Mouse (Mus musculus) embryonic facial prominence, embryonic 11.5 days (tissue): ENCODE data around the gene Gm11239. TPM values are rescaled to one million over a fixed set of nuclear protein-coding genes. Genes with fewer than 3 reads are reported as not detected.
"Not testable (repeated sequence)": the region's sequence is repeated elsewhere in the genome, so short reads cannot be mapped to it uniquely, and the experiment has no call there.

Source experiments
- ATAC-seq: fragments of 200-750 bp; cut with Nextera tagmentation; replicated peaks from 2 replicates; pipeline ENCODE4 v1.8.0; 2017; ENCODE audit warnings: low read depth; ENCODE audit not compliant: insufficient number of reproducible peaks, low FRiP score, low TSS enrichment
- DNase-seq: peaks from one replicate; pipeline ENCODE4 v3.0.0-alpha.2; 2015; ENCODE audit warnings: low spot score
- H3K27ac ChIP-seq: fragments of 300-500 bp; sonication (generic); replicated peaks from 2 replicates; pipeline ENCODE4 v1.5.1; 2014; ENCODE audit warnings: mild to moderate bottlenecking, low read depth, low read length, control low read depth
- H3K27me3 ChIP-seq: fragments of 300-500 bp; sonication (generic); 2 replicates; pipeline ENCODE4 v1.6.1; 2014; ENCODE audit warnings: mild to moderate bottlenecking, low read length, moderate library complexity, mixed read lengths; ENCODE audit not compliant: control insufficient read depth, insufficient read depth
- H3K36me3 ChIP-seq: fragments of 300-500 bp; sonication (generic); replicated peaks from 2 replicates; pipeline ENCODE4 v1.6.1; 2014; ENCODE audit warnings: low read depth, mild to moderate bottlenecking, low read length, moderate library complexity, mixed read lengths; ENCODE audit not compliant: control insufficient read depth, insufficient read depth
- H3K4me1 ChIP-seq: fragments of 300-500 bp; sonication (generic); 2 replicates; pipeline ENCODE4 v1.6.1; 2014; ENCODE audit warnings: low read length, mixed read lengths; ENCODE audit not compliant: control insufficient read depth, insufficient read depth
- H3K4me2 ChIP-seq: fragments of 300-500 bp; sonication (generic); 2 replicates; pipeline ENCODE4 v1.6.1; 2014; ENCODE audit warnings: low read depth, mild to moderate bottlenecking, control low read depth, low read length, moderate library complexity
- H3K4me3 ChIP-seq: fragments of 300-500 bp; sonication (generic); 2 replicates; pipeline ENCODE4 v1.5.1; 2014; ENCODE audit warnings: low read depth, low read length, control low read depth
- H3K9ac ChIP-seq: fragments of 300-500 bp; sonication (generic); replicated peaks from 2 replicates; pipeline ENCODE4 v1.6.1; 2014; ENCODE audit warnings: mild to moderate bottlenecking, control low read depth, low read length
- H3K9me3 ChIP-seq: fragments of 300-500 bp; sonication (generic); replicated peaks from 2 replicates; pipeline ENCODE4 v1.6.1; 2016; ENCODE audit warnings: mild to moderate bottlenecking, low read length, inconsistent platforms, mixed read lengths; ENCODE audit not compliant: control insufficient read depth
- WGBS: fragments of 180-500 bp; shearing (Covaris S2); extraction: QIAGEN DNeasy Blood & Tissue Kit; methylation state at CpG from one replicate; pipeline ENCODE4 v1.1.7; 2014; 5-methylcytosine and 5-hydroxymethylcytosine counted together
- polyA plus RNA-seq: library from polyadenylated mRNA; unstranded; fragments of >200 nt; fragmentation: Nextera tagmentation; extraction: Ambion mirVana; gene quantifications from 2 replicates; pipeline ENCODE4 v1.2.1, GENCODE M21; 2014

The Gm11239 gene
- polyA plus RNA-seq = 0.20 TPM in 1 of 2 replicates, not detected in the other

DNA sequence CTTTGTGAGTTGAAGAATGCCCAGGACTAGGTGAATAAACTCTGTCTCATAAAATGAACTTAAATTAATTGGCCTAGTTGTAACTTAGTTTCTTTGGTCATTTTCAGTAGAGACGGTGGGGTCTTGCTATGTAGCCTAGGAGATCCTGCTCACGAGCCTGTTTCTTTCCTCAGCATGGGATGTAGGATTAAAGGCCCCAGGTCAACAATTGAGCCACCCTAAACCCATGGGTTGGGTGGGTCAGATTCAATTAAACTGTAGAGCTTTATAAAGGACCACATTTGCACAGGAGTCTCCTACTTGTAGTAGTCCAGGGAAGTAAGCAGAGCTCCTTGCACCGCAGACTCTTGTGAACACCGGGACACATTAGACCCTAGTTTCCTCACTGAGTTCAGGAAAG is at the start of gene Gm11239:
TSS of gene Gm11239 (plus strand) at position 301 of the 400 bp plus-strand sequence.
- not testable (repeated sequence) for H3K9ac ChIP-seq, H3K27me3 ChIP-seq, H3K27ac ChIP-seq, H3K4me3 ChIP-seq, ATAC-seq, H3K36me3 ChIP-seq, H3K9me3 ChIP-seq, H3K4me1 ChIP-seq, DNase-seq, H3K4me2 ChIP-seq
- WGBS = no CpG with 5 or more reads among the region's 4 CpGs

- H3K9me3 ChIP-seq, H3K9ac ChIP-seq, H3K4me1 ChIP-seq, H3K4me2 ChIP-seq, H3K27me3 ChIP-seq, H3K4me3 ChIP-seq, ATAC-seq, H3K27ac ChIP-seq, H3K36me3 ChIP-seq, DNase-seq: not testable (repeated sequence)
- WGBS = no CpG with 5 or more reads among the region's 3 CpGs
Measured at GRCm38 (mm10) chr4:73622684-73623083, 45.5 kb upstream of the Gm11239 start, which contains the start of gene Gm11237. Gene Gm11237 (plus strand): TSS chr4:73622984.

GRCm38 (mm10) chr4:73637821-73638220 is 30.3 kb upstream of the Gm11239 start, which contains the start of gene Gm11236:
Gene Gm11236 (plus strand): TSS chr4:73638121.
- H3K27ac ChIP-seq, DNase-seq, H3K4me2 ChIP-seq, H3K9ac ChIP-seq, H3K27me3 ChIP-seq, H3K36me3 ChIP-seq, H3K4me3 ChIP-seq, ATAC-seq, H3K9me3 ChIP-seq, H3K4me1 ChIP-seq: not testable (repeated sequence)
- WGBS = no CpG with 5 or more reads among the region's 4 CpGs

DNA sequence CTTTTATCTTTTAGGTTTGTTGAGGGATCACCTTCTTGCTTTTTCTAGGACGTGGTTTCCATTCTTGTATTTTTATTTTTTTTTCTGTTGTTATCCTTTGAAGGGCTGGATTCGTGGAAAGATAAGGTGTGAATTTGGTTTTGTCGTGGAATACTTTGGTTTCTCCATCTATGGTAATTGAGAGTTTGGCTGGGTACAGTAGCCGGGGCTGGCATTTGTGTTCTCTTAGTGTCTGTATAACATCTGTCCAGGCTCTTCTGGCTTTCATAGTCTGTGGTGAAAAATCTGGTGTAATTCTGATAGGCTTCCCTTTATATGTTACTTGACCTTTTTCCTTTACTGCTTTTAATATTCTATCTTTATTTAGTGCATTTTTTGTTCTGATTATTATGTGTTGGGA is 6.3 kb upstream of the Gm11239 start:
- not testable (repeated sequence) for H3K36me3 ChIP-seq, H3K27me3 ChIP-seq, H3K4me1 ChIP-seq, ATAC-seq, H3K4me3 ChIP-seq, H3K4me2 ChIP-seq, DNase-seq, H3K27ac ChIP-seq, H3K9ac ChIP-seq, H3K9me3 ChIP-seq
- WGBS = 91% methylated on average over 4 of the region's 4 CpGs

DNA sequence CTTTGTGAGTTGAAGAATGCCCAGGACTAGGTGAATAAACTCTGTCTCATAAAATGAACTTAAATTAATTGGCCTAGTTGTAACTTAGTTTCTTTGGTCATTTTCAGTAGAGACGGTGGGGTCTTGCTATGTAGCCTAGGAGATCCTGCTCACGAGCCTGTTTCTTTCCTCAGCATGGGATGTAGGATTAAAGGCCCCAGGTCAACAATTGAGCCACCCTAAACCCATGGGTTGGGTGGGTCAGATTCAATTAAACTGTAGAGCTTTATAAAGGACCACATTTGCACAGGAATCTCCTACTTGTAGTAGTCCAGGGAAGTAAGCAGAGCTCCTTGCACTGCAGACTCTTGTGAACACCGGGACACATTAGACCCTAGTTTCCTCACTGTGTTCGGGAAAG is 15.1 kb downstream of the Gm11239 start, which contains the start of gene Gm428:
TSS of gene Gm428 (plus strand) at position 301 of the 400 bp plus-strand sequence.
- H3K9ac ChIP-seq, H3K4me3 ChIP-seq, DNase-seq, H3K36me3 ChIP-seq, H3K9me3 ChIP-seq, H3K27me3 ChIP-seq, H3K4me2 ChIP-seq, H3K27ac ChIP-seq, H3K4me1 ChIP-seq, ATAC-seq: not testable (repeated sequence)
- no CpG with 5 or more reads among the region's 4 CpGs for WGBS

DNA sequence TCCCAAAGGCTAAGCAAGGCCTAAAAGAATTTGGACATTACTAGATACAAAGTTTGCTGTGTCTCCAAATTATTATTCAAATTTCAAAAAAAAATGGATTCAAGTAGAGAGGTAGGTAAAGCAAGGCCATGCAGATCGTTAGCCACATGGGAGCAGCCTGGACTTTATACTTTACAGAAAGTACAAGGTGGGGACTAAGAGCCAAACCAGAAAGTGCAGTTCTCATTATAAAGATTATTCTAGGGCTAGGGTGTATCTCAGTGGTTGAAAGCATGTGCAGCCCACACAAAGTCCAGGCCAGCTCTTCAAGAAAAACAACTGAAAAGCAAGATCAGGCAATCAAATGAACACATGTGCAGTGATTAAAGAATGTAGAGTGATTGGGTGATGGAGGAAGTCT is 50.6 kb downstream of the Gm11239 start:
- 83% methylated on average over 1 of the region's 1 CpGs for WGBS
- H3K4me1 ChIP-seq = no peaks in the 10 kb centered on the region
- no peak for DNase-seq
- H3K27me3 ChIP-seq = no peaks in the 10 kb centered on the region
- no peak overlapping the region for H3K4me2 ChIP-seq
- no peaks in the 10 kb centered on the region for H3K9me3 ChIP-seq
- H3K9ac ChIP-seq = no peak overlapping the region
- no peak for ATAC-seq
- no peak overlapping the region for H3K27ac ChIP-seq
- H3K36me3 ChIP-seq = no peaks in the 10 kb centered on the region
- H3K4me3 ChIP-seq = no peak overlapping the region

GRCm38 (mm10) chr4:73719819-73720218 is 51.7 kb downstream of the Gm11239 start:
- Histone ChIP-seq H3K27me3 (no peaks in the 10 kb centered on the region), H3K9me3 (no peaks in the 10 kb centered on the region), H3K4me3 (no peak overlapping the region), H3K4me2 (no peak overlapping the region), H3K36me3 (no peaks in the 10 kb centered on the region), H3K9ac (no peak overlapping the region), H3K4me1 (no peaks in the 10 kb centered on the region), H3K27ac (no peak overlapping the region)
- DNase-seq (no peak), ATAC-seq (no peak)
